Mouse (Mus musculus): Measurements from ENCODE around the gene Cyp2a4. TPM values are rescaled to one million over a fixed set of nuclear protein-coding genes. Genes with fewer than 3 reads are reported as not detected.

The Cyp2a4 gene
- polyA plus RNA-seq (2012; rRNA removed) = 8.8 and 10.5 TPM in 2 replicates

DNA sequence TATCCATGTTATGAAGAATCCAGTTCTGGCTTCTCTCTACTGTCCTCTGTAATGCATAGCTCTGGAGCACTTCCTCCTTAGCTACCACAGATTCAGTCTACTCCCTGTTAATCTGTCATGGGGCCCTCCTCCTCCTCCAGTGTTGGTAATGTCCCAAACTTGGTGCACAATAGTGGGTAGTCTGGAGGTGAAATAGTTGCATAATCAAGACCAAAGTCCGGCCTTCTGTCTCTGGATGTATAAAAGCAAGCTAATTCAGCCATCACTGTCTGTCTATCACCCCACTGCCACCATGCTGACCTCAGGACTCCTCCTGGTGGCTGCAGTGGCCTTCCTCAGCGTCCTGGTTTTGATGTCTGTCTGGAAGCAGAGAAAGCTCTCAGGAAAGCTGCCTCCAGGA is at the start of gene Cyp2a4:
Gene Cyp2a4, plus strand, starts transcription at position 244 of the 400 bp plus-strand sequence.

DNA sequence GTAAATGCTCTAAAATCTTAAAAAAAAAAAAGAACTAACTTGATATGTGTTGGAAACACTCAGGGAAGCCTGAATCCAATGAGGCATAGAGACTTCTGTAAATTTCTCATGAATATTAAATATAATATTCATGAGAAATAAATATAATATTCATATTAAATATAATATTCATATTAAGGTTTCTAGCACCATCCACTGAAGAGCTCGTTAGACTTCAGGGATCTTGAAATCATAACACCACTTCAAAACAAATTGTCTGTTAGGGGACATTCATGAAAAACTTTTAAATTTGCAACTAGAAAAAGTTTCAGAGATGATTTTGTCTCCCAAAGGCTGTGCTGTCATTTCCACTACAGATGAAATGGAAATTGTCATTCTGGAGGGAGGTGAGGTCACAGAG is 46.9 kb upstream of the Cyp2a4 start, which contains the start of gene Vmn1r184:
Gene Vmn1r184, plus strand, starts transcription at position 301 of the 400 bp plus-strand sequence.

Other genes starting within 250 kb of the Cyp2a4 start
- gene Cyp2b13, start 245.7 kb upstream of the Cyp2a4 start, polyA plus RNA-seq (2012; rRNA removed) = 0.36 and 0.59 TPM in 2 replicates
- gene Cyp2b9, start 133.8 kb upstream of the Cyp2a4 start, polyA plus RNA-seq (2012; rRNA removed) = 6.3 and 7.7 TPM in 2 replicates
- 0.01 TPM in 1 of 2 replicates, not detected in the other for gene Vmn1r184, start 46.8 kb upstream of the Cyp2a4 start, polyA plus RNA-seq (2012; rRNA removed)
- gene Nlrp9c, start 96.5 kb downstream of the Cyp2a4 start, polyA plus RNA-seq (2012; rRNA removed) = not detected in 2 replicates
- not detected in 2 replicates for gene Nlrp4a, start 127.9 kb downstream of the Cyp2a4 start, polyA plus RNA-seq (2012; rRNA removed)
- gene Nlrp9a, start 227.9 kb downstream of the Cyp2a4 start, polyA plus RNA-seq (2012; rRNA removed) = not detected in 2 replicates

All from liver, embryonic 18 days (tissue).